9 mouse cellular contexts compared by ENCODE assay signal in the genomic region with DNA sequence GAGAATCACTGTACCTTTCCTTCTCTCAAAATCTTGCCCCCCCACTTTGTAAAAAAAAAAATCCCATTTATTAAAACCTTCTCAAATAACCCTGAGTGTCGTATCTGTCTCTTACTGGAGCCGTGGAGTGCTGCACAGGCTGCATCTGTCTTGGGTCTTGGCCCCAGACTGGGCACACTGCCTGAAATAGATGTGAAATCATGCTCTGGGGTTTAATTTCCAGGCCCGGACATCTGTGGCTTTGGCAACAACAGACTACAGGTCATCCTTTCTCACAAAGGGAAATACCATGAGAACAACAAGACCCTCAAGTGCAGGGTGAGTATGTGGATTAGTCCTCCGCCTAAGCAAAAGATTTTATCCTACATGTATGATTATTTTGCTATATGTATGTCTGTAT. TPM values are rescaled to one million over a fixed set of nuclear protein-coding genes. Genes with fewer than 3 reads are reported as not detected.
DNase-seq lines count a peak whose midpoint lies in the region; ATAC-seq and TF ChIP-seq lines count a peak whose summit lies in the region.
"Had no signal": no experiment of that assay in that cellular context is flagged by ENCODE, and none has a peak within 500 bp of the region (broad histone marks: within the 10 kb centered on the region; RNA-seq: fewer than 3 reads in every experiment).

No protein-coding gene starts in this region.

- no peaks in the 10 kb centered on the region for H3K27me3 ChIP-seq in forebrain, embryonic 15.5 days
- no peaks in the 10 kb centered on the region for H3K27me3 ChIP-seq in forebrain, embryonic 12.5 days
- H3K27me3 ChIP-seq in embryonic facial prominence, embryonic 13.5 days: no peaks in the 10 kb centered on the region
- no peaks in the 10 kb centered on the region for H3K27me3 ChIP-seq in hindbrain, postnatal 0 days (ENCODE audit: insufficient read depth, low read length)
- H3K27me3 ChIP-seq in liver, embryonic 12.5 days (replicated peaks): no peaks in the 10 kb centered on the region

- no peak overlapping the region for H3K9ac ChIP-seq in forebrain, embryonic 15.5 days (replicated peaks)
- no peak overlapping the region for H3K9ac ChIP-seq in forebrain, embryonic 12.5 days
- H3K9ac ChIP-seq in embryonic facial prominence, embryonic 13.5 days: no peak overlapping the region
- H3K9ac ChIP-seq in hindbrain, postnatal 0 days (replicated peaks; ENCODE audit: low read length): no peak overlapping the region
- H3K9ac ChIP-seq in liver, embryonic 12.5 days: no peak overlapping the region

- H3K4me2 ChIP-seq in forebrain, embryonic 15.5 days (replicated peaks): no peak overlapping the region
- no peak overlapping the region for H3K4me2 ChIP-seq in forebrain, embryonic 12.5 days
- no peak overlapping the region for H3K4me2 ChIP-seq in embryonic facial prominence, embryonic 13.5 days
- H3K4me2 ChIP-seq in hindbrain, postnatal 0 days (ENCODE audit: low read depth, low read length): no peak overlapping the region
- no peak overlapping the region for H3K4me2 ChIP-seq in liver, embryonic 12.5 days

- H3K36me3 ChIP-seq in forebrain, embryonic 15.5 days: no peaks in the 10 kb centered on the region
- no peaks in the 10 kb centered on the region for H3K36me3 ChIP-seq in forebrain, embryonic 12.5 days (replicated peaks)
- no peaks in the 10 kb centered on the region for H3K36me3 ChIP-seq in embryonic facial prominence, embryonic 13.5 days
- H3K36me3 ChIP-seq in hindbrain, postnatal 0 days (ENCODE audit: insufficient read depth, low read length): no peaks in the 10 kb centered on the region
- no peaks in the 10 kb centered on the region for H3K36me3 ChIP-seq in liver, embryonic 12.5 days

- peak; percentile 88 for DNase-seq in 3T3-L1 (ENCODE audit: low read depth, low spot score)
- peak; percentile 82 for DNase-seq in hindbrain, postnatal 0 days (ENCODE audit: low spot score)
- no peak for DNase-seq in spleen, postnatal 14 days (ENCODE audit: low spot score in 2 of 2)
- no peak for DNase-seq in layer of hippocampus, adult 11-12 months (ENCODE audit: low spot score)

- no peak overlapping the region for H3K4me3 ChIP-seq in forebrain, embryonic 15.5 days
- no peak overlapping the region for H3K4me3 ChIP-seq in forebrain, embryonic 12.5 days (replicated peaks)
- H3K4me3 ChIP-seq in embryonic facial prominence, embryonic 13.5 days: no peak overlapping the region
- no peak overlapping the region for H3K4me3 ChIP-seq in hindbrain, postnatal 0 days (ENCODE audit: low read length)
- H3K4me3 ChIP-seq in liver, embryonic 12.5 days: no peak overlapping the region
- H3K4me3 ChIP-seq: erythroblast, embryonic 14.5 days had no signal

- peak; percentile 64 for ATAC-seq in forebrain, embryonic 15.5 days (replicated peaks)
- no peak for ATAC-seq in forebrain, embryonic 12.5 days (ENCODE audit: low FRiP score)
- ATAC-seq in embryonic facial prominence, embryonic 13.5 days (ENCODE audit: insufficient number of reproducible peaks, insufficient read depth, low FRiP score, low TSS enrichment, low read depth): no peak
- ATAC-seq in hindbrain, postnatal 0 days: peak; percentile 78
- no peak for ATAC-seq in liver, embryonic 12.5 days

- peak overlapping the region; percentile 27 for H3K27ac ChIP-seq in forebrain, embryonic 15.5 days (replicated peaks)
- H3K27ac ChIP-seq in forebrain, embryonic 12.5 days: no peak overlapping the region
- peak overlapping the region; percentile 29; the same call in 1 of the 2 replicates for H3K27ac ChIP-seq in embryonic facial prominence, embryonic 13.5 days
- H3K27ac ChIP-seq in hindbrain, postnatal 0 days: peak overlapping the region; percentile 49
- H3K27ac ChIP-seq in liver, embryonic 12.5 days: no peak overlapping the region

- H3K9me3 ChIP-seq in forebrain, embryonic 15.5 days: no peaks in the 10 kb centered on the region
- no peaks in the 10 kb centered on the region for H3K9me3 ChIP-seq in forebrain, embryonic 12.5 days
- H3K9me3 ChIP-seq in embryonic facial prominence, embryonic 13.5 days: no peaks in the 10 kb centered on the region
- H3K9me3 ChIP-seq in hindbrain, postnatal 0 days (ENCODE audit: low read length): no peaks in the 10 kb centered on the region
- H3K9me3 ChIP-seq in liver, embryonic 12.5 days (replicated peaks): no peaks in the 10 kb centered on the region

- H3K4me1 ChIP-seq in forebrain, embryonic 15.5 days: peaks cover 5% of the 10 kb centered on the region
- H3K4me1 ChIP-seq in forebrain, embryonic 12.5 days: peaks cover under 1% of the 10 kb centered on the region; the same call in 1 of the 2 replicates
- H3K4me1 ChIP-seq in embryonic facial prominence, embryonic 13.5 days: peaks cover 29% of the 10 kb centered on the region
- H3K4me1 ChIP-seq in hindbrain, postnatal 0 days (ENCODE audit: insufficient read depth, low read length): peaks cover under 1% of the 10 kb centered on the region
- H3K4me1 ChIP-seq in liver, embryonic 12.5 days: no peaks in the 10 kb centered on the region

- TF ChIP-seq CTCF in hindbrain, postnatal 0 days (IDR thresholded peaks at IDR 0.05; ENCODE audit: low read depth): no peak

- 46% methylated on average over 4 of the region's 4 CpGs for WGBS in forebrain, embryonic 15.5 days
- WGBS in forebrain, embryonic 12.5 days: 79% methylated on average over 4 of the region's 4 CpGs
- WGBS in embryonic facial prominence, embryonic 13.5 days: 32% methylated on average over 4 of the region's 4 CpGs
- 28% methylated on average over 4 of the region's 4 CpGs for WGBS in hindbrain, postnatal 0 days
- 65% methylated on average over 4 of the region's 4 CpGs for WGBS in liver, embryonic 12.5 days (ENCODE audit: insufficient replicate concordance)

RNA-seq across cellular contexts. Expression of a gene that starts 7.6 kb away (rescaled TPM):
- 0.38 and 0.80 TPM in 2 replicates for polyA plus RNA-seq in forebrain, embryonic 15.5 days (2015; fragmentation: Nextera tagmentation; extraction: Ambion mirVana)
- 0.21 TPM in 1 of 2 replicates, not detected in the other for polyA plus RNA-seq in forebrain, embryonic 12.5 days (2016; fragmentation: Nextera tagmentation; extraction: Ambion mirVana)
- polyA plus RNA-seq in embryonic facial prominence, embryonic 13.5 days (2015; fragmentation: Nextera tagmentation; extraction: Ambion mirVana): 0.15 and 0.92 TPM in 2 replicates
- 0.54 and 1.0 TPM in 2 replicates for total RNA-seq in hindbrain, postnatal 0 days (2014; rRNA removed)
- 1.6 TPM in 2 replicates for polyA plus RNA-seq in hindbrain, postnatal 0 days (2015; fragmentation: Nextera tagmentation; extraction: Ambion mirVana)
- not detected in 2 replicates for polyA plus RNA-seq in liver, embryonic 12.5 days (2016; fragmentation: Nextera tagmentation; extraction: Ambion mirVana)
- polyA plus RNA-seq: erythroblast, embryonic 14.5 days had no signal

RNA-seq across cellular contexts. Expression of a gene that starts 38.1 kb away (rescaled TPM):
- polyA plus RNA-seq in forebrain, embryonic 15.5 days (2015; fragmentation: Nextera tagmentation; extraction: Ambion mirVana): 39.6 and 40.6 TPM in 2 replicates
- polyA plus RNA-seq in forebrain, embryonic 12.5 days (2016; fragmentation: Nextera tagmentation; extraction: Ambion mirVana): 47.4 and 48.3 TPM in 2 replicates
- polyA plus RNA-seq in embryonic facial prominence, embryonic 13.5 days (2015; fragmentation: Nextera tagmentation; extraction: Ambion mirVana): 42.9 and 43.2 TPM in 2 replicates
- total RNA-seq in hindbrain, postnatal 0 days (2014; rRNA removed): 68.8 and 73.0 TPM in 2 replicates
- 57.4 and 58.1 TPM in 2 replicates for polyA plus RNA-seq in hindbrain, postnatal 0 days (2015; fragmentation: Nextera tagmentation; extraction: Ambion mirVana)
- 53.0 and 54.2 TPM in 2 replicates for polyA plus RNA-seq in liver, embryonic 12.5 days (2016; fragmentation: Nextera tagmentation; extraction: Ambion mirVana)

RNA-seq across cellular contexts. Expression of a gene that starts 39.9 kb away (rescaled TPM):
- polyA plus RNA-seq in forebrain, embryonic 15.5 days (2015; fragmentation: Nextera tagmentation; extraction: Ambion mirVana): 76.7 and 78.5 TPM in 2 replicates
- 74.6 and 74.8 TPM in 2 replicates for polyA plus RNA-seq in forebrain, embryonic 12.5 days (2016; fragmentation: Nextera tagmentation; extraction: Ambion mirVana)
- polyA plus RNA-seq in embryonic facial prominence, embryonic 13.5 days (2015; fragmentation: Nextera tagmentation; extraction: Ambion mirVana): 67.9 and 68.2 TPM in 2 replicates
- 59.3 and 65.3 TPM in 2 replicates for total RNA-seq in hindbrain, postnatal 0 days (2014; rRNA removed)
- 59.0 and 64.3 TPM in 2 replicates for polyA plus RNA-seq in hindbrain, postnatal 0 days (2015; fragmentation: Nextera tagmentation; extraction: Ambion mirVana)
- polyA plus RNA-seq in liver, embryonic 12.5 days (2016; fragmentation: Nextera tagmentation; extraction: Ambion mirVana): 32.8 and 33.3 TPM in 2 replicates

Comparison
In these comparisons a context has a peak if more than half of its experiments do, and no peak if none do; other contexts are left out.
1. ATAC-seq: peak in forebrain, embryonic 15.5 days (single experiment) and hindbrain, postnatal 0 days (single experiment); none in forebrain, embryonic 12.5 days (single experiment), embryonic facial prominence, embryonic 13.5 days (single experiment) and liver, embryonic 12.5 days (single experiment).
2. H3K27ac ChIP-seq: peak in forebrain, embryonic 15.5 days (single experiment), embryonic facial prominence, embryonic 13.5 days (single experiment) and hindbrain, postnatal 0 days (single experiment); none in forebrain, embryonic 12.5 days (single experiment) and liver, embryonic 12.5 days (single experiment).
3. DNase-seq: peak in 3T3-L1 (single experiment) and hindbrain, postnatal 0 days (single experiment); none in spleen, postnatal 14 days (0 of 2) and layer of hippocampus, adult 11-12 months (single experiment).